Mouse (Mus musculus) gastrocnemius, adult 18-20 months (tissue): ENCODE results near the gene Usp16. TPM values are rescaled to one million over a fixed set of nuclear protein-coding genes. Genes with fewer than 3 reads are reported as not detected.

Source experiments
- DNase-seq: peaks from one replicate; pipeline ENCODE4 v3.0.0; 2021; ENCODE audit warnings: low spot score
- long read RNA-seq, 2 experiments: library from polyadenylated mRNA; stranded (forward); transcript quantifications; one replicate each; pipeline ENCODE4 v2.0.0; 2021
- total RNA-seq, 2 experiments: library from RNA; stranded (reverse); gene quantifications; 2 replicates each; pipeline ENCODE4 v1.2.3; 2021

Gene Usp16
- 10 to 100 TPM; 50.1 to 54.6 TPM for total RNA-seq
- long read RNA-seq, experiment 1, transcript Usp16-201 (18 exons, 3,205 nt): major isoform, 35 of 62 reads
- long read RNA-seq, experiment 1, partial matches to known transcripts: 8 of 62 reads
- long read RNA-seq, experiment 1, other reads (novel, unspliced or antisense): 18 of 62 reads
- long read RNA-seq, experiment 2, transcript Usp16-201 (18 exons, 3,205 nt): major isoform, 25 of 37 reads
- long read RNA-seq, experiment 2, partial matches to known transcripts: 6 of 37 reads
- long read RNA-seq, experiment 2, other reads (novel, unspliced or antisense): 4 of 37 reads

- DNase-seq: peak; percentile 94
Observed at GRCm38 (mm10) chr16:87454419-87455179, at the start of gene Usp16. Usp16 (plus strand) TSS chr16:87454703.

GRCm38 (mm10) chr16:87405001-87405400, 49.5 kb upstream of the Usp16 start:
- no peak for DNase-seq

DNA sequence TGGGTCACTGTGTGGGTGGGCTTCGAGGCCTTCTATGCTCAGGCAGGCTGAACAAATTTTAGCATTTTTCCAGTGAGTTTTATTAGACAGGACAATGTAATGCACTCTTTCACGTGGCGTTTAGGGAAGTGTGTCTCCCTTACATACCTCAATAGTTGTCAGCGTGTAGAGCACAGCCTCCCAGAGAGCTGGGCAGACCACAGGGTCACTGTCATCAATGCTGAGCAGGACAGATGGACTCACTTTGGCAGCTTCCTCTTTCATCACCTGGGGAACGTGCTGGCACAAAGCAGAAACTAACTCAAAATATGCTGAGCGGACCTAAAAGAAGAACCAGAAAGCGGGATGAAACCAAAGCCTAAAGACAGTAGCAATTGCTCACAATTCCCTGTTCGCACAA, 33.8 kb upstream of the Usp16 start:
- no peak for DNase-seq

DNA sequence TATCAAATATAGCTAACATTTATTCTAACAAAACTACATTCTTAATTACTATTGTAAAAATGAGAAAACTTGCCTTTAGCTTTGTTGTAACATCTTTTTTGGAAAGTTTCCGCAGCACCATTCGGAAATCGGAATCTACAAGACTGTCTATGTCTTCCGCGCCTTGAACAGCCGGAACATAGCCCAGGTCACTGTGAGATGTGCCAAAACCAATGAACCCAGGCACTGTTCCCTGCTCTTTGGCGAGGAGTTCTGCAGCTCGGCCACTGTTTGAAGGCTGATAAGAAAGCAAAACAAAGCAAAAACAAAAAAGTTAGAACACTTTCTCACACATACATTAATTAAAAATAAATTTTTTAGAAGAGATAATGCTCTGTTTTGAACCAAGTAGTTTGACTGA, 27.0 kb upstream of the Usp16 start:
- DNase-seq: no peak

- peak; percentile 99 for DNase-seq
Observed at GRCm38 (mm10) chr16:87432033-87432814, 22.3 kb upstream of the Usp16 start, which contains the start of gene Ltn1. Ltn1 (minus strand) TSS chr16:87432612.

GRCm38 (mm10) chr16:87434266-87434665, 20.2 kb upstream of the Usp16 start:
- DNase-seq: no peak

GRCm38 (mm10) chr16:87434946-87435345, 19.6 kb upstream of the Usp16 start:
- DNase-seq: no peak

DNA sequence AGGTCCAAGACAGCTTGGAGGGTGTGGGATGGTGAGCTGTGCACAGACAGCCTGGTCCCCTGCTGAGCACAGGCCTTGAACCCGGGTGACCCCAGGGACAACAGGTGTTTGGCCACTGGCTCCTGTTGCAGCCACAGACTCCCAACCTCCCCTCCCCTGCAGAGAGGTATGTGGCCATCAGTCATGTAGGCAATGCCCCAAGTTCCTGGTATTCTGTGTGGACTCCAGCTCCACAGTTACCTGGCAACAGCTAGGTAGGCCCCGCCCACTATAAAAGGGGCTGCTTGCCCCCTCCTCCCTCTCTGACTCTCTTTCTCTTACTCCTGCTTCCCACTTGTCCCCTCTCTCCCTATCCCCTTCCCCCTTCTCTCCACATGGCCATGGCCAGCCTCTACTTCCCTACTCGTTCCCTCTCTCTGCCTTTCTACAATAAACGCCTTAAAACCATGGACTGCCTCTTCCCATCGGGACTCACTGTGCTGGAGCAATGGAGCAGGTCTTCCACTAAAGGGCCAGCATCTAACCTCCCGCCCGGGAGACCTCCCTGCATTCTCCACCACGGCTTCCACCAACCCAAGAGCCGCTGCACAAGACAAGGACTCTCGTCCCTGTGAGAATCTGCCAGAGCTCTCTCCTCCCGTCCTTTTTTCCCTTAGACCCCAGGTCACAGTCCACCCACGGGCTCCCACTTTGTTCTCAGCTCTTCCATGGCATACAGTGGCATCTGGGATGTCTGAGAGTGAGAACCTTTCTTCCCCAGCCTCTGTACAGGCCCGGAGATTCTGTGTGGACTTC, 18.9 kb upstream of the Usp16 start:
- DNase-seq: no peak

GRCm38 (mm10) chr16:87437096-87437495, 17.4 kb upstream of the Usp16 start:
- DNase-seq: no peak

- DNase-seq: no peak
Observed at GRCm38 (mm10) chr16:87438697-87439096, 15.8 kb upstream of the Usp16 start.

- DNase-seq: peak; percentile 94
Observed at GRCm38 (mm10) chr16:87440184-87440686, 14.3 kb upstream of the Usp16 start, which contains the start of gene Rwdd2b. Rwdd2b (minus strand) TSS chr16:87440573.

DNA sequence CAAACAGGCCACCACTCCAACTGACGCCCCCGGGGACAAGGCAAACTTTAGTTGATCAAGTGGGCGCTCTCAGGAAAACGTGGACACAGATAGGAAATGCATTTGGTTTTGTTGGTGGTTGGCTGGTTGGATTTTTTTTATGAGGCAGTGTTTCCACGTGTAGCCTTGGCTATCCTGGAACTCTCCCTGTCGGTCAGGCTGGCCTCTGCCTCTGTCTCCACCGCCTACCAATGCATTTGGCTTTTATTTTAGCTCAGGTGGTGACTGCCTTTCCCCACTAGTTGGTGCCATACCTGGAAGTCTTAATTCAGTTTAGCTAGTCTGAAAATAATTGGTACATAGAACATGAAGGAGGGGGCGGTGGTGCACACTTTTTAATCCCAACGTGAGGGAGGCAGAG, 13.4 kb upstream of the Usp16 start:
- DNase-seq: no peak

DNA sequence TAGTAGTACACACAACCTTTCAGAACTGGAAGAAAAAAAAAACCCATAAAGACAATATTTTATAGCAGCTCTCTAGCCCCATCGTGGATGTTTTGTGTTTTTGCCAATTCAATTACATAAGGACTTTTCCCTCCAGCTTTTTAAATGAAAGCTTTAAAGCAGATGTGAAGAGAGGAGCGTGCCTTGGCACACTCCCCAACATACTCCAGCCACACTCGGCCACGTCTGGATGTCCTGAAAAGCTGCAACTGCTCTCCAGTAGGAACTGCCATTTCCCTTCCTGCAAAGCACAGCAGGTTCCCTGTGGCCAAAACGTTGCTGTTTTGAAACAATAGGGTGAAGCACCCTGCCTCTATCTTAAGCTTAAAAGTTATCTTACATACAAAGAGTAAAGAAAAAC, 12.2 kb upstream of the Usp16 start:
- no peak for DNase-seq

GRCm38 (mm10) chr16:87443245-87443644, 11.3 kb upstream of the Usp16 start:
- DNase-seq: no peak

GRCm38 (mm10) chr16:87444071-87444470, 10.4 kb upstream of the Usp16 start:
- no peak for DNase-seq

- no peak for DNase-seq
Observed at GRCm38 (mm10) chr16:87445110-87445509, 9.4 kb upstream of the Usp16 start.

GRCm38 (mm10) chr16:87445528-87445927, 9.0 kb upstream of the Usp16 start:
- no peak for DNase-seq

DNA sequence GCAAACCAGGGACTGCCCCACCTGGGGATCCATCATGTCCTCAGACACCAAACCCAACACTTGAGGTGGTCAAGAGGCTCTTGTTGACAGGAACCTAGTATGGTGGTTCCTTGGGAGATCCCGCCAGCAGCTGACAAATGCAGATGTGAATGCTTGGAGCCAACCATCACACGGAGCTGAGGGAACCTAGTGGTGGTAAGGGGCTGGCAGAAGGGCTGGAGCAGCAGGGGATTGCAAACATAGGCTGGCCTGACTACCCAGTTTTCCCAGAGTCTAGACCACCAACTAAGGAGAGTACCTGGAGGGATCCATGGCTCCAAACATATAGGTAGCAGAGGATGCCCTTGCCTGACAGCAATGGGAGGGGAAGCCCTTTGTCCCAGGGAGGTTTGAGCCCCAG, 1.3 kb upstream of the Usp16 start:
- no peak for DNase-seq

DNA sequence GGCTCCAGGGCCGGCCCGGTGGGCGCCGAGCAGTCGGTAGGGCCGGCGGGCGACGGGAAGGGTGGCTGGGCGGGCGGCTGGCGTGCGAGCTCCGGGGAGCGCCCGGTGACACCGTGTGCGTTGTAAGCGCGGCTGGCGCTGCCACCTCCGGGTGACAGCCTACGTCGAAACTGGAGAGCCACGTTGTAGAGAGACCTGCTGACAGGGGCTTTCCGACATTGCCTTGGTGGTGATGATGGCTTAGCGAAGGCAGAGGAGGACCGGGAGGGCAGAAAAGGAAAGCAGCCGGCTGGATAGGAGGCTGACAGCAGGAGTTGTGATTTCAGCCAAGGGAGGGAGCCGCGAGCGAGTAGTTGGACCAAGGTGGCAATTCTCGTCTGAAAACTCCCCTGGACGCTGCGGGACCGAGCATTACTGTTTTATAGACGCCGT, 693 bp downstream of the Usp16 start:
- no peak for DNase-seq

- no peak for DNase-seq
Observed at GRCm38 (mm10) chr16:87458752-87459151, 4.2 kb downstream of the Usp16 start.

- peak; percentile 40 for DNase-seq
Observed at GRCm38 (mm10) chr16:87470579-87470978, 16.1 kb downstream of the Usp16 start.
